Mouse (Mus musculus) cerebellum, postnatal 25 days (tissue): Measurements from ENCODE around the gene Pabpn1l.
A peak's percentile ranks its signal among the peaks of the same experiment; 100 is the strongest.

Experiments
- DNase-seq, 2 experiments: peaks; one replicate each; pipeline ENCODE4 v3.0.0; 2021; ENCODE audit warnings: mixed read lengths in 2 of 2

Gene Pabpn1l

GRCm38 (mm10) chr8:122616181-122616905 is 6.2 kb downstream of the Pabpn1l start:
- DNase-seq: no peak

DNA sequence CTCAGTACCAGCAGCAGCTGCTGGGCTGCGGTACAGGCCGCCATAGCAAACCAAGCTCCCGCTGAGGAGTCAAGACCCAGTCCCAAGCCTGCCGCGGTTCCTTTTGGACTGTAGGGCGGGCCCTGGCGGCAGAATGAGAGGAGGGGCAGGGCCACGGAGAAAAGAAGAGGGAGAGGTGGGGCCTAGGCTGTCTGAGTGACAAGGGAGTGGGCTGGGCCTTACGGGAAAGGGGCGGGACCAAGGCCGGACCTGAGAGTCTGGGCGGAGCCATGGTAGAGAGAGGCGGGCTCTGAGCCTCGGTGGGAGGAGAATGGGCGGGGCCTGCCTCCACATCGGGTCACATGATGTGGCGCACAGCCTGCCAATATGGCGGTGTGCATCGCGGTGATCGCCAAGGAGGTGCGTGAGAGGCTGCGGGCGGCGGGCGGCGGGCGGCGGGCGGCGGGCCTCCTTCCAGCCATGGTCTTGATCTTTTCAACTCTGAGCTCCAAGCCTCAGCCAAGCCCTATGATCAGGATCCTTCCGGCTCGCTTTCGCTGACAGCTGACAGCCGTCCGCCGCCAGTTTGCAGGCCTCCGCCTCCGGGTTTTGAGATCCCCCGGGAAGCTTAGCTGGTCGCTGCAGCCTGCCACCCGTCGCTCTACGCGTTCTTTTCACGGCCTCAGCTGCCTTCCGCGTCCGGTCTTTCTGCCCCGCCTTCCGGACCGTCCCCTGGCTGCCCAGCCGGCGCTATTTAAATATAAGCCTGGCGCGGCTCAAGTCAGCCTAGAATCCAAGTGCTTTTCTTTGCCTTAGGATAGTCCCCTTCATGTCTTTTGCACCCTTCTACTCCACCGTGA is 11.0 kb downstream of the Pabpn1l start, which contains the start of the genes Galns and Trappc2l:
Galns (minus strand) TSS at position 169 of the 839 bp plus-strand sequence.
Trappc2l (plus strand) TSS at position 346 of the 839 bp plus-strand sequence.
- peak; percentile 93 to 97 for DNase-seq

- DNase-seq: no peak
Observed at GRCm38 (mm10) chr8:122610612-122611277, 11.8 kb downstream of the Pabpn1l start.

DNA sequence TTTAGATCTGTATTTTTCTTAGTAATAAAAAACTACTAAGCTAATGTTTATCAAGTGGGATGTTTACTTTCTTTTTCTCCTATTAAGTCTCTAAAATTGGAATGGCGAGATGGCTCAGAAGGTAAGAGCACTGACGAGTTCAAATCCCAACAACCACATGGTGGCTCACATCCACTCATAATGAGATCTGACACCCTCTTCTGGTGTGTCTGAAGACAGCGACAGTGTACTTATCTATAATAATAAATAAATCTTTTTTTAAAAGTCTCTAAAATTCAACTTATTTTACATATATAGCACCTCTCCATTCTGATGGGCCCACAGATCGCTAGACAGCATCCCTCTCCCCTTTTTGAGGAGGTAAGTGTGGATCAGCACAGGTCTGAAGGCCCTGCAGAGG is 12.3 kb downstream of the Pabpn1l start:
- DNase-seq: no peak

DNA sequence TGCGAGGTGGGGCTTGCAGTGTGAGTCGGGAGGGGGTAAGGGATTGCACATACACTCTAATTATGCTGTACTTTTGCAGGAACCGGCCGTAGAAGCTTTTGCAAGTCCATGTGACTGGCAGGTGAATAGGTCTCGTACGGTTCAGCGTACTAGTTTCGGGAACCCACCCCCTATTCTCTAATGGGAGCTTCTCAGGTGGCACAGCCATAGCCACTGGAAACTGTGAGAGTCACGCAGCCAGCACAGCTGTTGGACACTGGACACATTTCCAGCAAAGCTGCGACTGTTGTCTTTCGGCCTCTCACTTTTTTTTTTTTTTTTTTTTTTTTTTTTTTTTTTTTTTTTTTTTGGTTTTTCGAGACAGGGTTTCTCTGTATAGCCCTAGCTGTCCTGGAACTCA is 15.7 kb downstream of the Pabpn1l start:
- no peak for DNase-seq

- DNase-seq: no peak
Observed at GRCm38 (mm10) chr8:122605367-122605766, 17.2 kb downstream of the Pabpn1l start.

DNA sequence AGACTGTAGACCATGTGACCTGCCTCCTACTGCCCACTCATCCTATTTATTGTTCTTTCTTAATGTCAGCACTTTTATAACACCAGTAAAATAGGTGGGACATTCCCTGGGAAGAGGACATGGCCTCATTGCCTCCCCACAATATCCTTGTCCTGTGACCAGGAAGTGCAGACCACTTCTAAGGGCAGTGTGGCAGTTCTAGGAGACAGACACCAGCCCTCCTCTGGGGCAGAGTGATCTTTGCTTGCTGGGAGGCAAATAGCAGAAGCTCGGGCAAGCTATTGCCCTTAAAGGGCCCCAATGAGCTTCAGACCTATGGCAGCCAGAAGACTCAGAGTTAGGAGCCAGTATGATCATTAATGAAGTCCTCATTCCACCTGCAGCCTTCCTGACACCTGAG is 17.9 kb downstream of the Pabpn1l start:
- DNase-seq: no peak

GRCm38 (mm10) chr8:122600666-122601065 is 21.9 kb downstream of the Pabpn1l start:
- DNase-seq: no peak

- no peak for DNase-seq
Observed at GRCm38 (mm10) chr8:122596031-122596430, 26.5 kb downstream of the Pabpn1l start.

DNA sequence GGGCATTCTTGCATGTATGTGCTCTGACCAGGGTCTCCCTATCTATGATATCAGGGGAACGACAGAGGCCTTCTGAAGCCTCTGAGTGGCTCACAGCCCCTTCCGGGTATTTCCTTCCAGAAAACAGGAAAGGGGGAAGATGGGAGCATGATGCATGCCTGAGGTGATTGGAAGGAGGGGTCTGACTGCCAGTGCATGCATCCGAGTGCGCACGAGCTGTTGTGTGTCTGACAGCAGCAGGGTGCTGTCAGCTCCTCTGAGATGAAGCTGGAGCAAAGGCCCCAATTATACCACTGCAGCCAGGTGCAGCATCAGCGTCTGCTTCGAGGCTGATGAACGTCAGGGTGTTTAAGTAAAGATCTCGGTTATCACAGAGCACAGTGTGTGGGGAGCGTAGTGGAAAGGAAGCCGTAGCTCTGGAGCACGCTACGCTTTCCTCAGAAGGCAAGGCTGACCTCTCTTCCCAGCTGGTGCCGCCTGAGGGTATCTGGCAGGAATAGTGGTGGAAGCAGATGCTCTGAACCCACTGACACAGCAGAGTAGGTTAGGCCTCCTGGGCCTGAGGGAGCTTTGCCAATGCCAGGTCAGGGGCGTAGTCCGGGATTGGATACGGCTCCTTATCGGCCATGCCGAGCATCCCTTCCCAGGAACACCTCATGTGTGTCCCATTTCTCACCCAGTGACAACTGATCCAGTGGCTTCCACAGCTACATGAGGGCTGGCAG is 28.6 kb downstream of the Pabpn1l start:
- peak; percentile 60 to 68 for DNase-seq

- DNase-seq: peak in 1 of 2 experiments; percentile 22
Observed at GRCm38 (mm10) chr8:122593240-122593639, 29.3 kb downstream of the Pabpn1l start.

DNA sequence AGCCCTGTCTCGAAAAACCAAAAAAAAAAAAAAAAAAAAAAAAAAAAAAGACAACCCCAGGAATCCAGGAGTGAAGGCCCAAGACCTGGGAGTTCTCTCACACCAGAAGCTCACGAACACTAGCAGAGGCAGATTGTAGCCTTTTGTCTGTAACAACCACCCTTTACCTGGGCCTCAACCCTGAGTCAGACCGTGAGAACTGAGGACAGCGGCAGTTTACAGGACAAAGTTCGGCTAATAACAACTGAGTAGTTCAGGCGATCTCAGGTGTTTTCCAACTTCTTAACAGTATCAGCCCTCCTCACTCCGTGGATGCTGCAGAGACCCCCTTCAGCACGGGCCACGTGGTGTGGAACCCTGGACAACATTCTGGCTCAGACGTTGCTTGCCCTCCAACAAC is 35.8 kb downstream of the Pabpn1l start:
- no peak for DNase-seq

DNA sequence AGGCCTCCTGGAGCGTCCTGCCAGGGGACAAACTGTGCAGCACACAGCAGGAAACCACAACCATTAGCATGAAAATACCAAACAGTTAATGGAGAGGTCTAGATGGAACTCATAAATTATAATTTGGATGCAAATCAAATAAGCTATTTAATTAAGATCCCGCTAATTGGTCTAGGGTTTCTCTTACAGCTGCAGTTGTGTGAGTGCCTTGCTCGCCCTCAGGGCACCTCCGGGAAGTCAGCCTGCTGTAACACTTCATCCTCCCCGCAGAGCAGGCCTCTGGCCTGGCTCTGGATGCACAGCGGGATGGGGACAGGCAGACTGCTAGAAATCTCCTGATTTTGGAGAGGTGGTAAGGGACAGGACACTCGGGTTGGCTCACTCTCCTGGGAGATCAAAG is 36.4 kb downstream of the Pabpn1l start:
- DNase-seq: no peak

- DNase-seq: no peak
Observed at GRCm38 (mm10) chr8:122585411-122585891, 37.1 kb downstream of the Pabpn1l start.

GRCm38 (mm10) chr8:122584981-122585380 is 37.6 kb downstream of the Pabpn1l start:
- no peak for DNase-seq

- DNase-seq: no peak
Observed at GRCm38 (mm10) chr8:122580926-122581325, 41.6 kb downstream of the Pabpn1l start.

DNA sequence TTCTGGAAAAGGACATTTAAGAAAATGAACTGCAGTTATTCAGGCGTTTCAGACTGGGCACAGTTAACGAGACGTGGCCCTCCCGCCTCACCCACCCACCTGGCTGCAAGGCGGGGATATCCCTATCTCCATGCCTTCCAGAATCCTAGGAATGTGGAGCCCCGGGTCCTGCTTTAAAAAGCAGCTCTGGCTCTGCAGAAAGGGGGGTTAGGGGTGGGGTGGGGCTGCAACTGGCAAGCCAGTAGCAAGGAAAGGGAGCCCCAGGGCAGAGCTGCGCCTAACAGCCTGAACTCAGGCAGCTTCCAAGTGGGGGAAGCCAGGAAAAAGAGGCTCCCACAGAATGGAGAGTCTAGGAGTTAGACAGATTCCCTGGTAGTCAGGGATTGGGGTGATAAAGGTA is 43.3 kb downstream of the Pabpn1l start:
- no peak for DNase-seq

GRCm38 (mm10) chr8:122577116-122577515 is 45.4 kb downstream of the Pabpn1l start:
- no peak for DNase-seq

- peak; percentile 96 to 97 for DNase-seq
Observed at GRCm38 (mm10) chr8:122576648-122577022, 45.9 kb downstream of the Pabpn1l start, which contains the start of gene Aprt. Aprt (minus strand) TSS chr8:122576909.

DNA sequence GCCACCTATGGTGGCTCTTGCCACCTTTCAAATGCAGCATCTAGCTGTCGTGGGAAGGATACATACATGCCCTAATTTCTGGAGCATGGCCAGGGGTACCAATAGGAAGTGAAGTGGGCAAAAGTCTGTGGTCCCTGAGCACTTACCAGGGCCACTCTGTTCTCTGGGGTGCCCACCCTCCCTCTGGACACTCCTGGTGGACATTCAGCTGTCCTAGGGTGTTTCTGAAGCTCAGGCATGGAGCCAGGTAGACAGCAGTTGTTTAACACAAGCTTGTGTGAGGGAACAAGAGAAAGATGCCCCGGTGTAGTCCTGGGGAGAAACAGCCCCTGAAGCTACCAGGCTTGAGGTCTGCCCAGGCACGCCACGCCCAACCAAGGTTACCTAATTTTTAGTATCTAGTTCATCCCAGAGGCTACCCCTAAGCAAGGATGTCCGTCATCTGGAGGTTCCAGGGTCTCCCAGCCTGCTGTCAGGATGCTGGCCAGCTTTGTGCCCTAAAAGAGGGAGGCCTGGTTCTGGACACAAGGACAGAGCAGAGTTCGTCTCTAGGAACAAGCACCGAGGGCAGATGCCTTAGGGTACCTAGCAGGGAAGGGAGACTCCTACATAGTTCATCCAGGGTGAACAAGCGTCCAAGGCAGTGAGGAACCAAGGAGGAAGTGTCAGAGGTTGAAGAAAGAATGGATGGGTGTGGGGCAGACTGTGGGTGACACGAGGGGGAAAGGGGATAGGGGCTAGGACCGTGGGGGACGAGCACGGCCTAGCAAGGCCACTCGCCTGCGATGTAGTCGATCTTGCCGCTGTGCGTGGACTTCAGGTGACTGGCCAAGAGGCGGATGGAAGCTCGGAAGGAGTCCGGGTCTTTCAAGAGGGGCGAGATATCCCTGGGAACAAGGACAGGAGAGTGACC is 46.5 kb downstream of the Pabpn1l start:
- DNase-seq: peak; percentile 40 to 48

DNA sequence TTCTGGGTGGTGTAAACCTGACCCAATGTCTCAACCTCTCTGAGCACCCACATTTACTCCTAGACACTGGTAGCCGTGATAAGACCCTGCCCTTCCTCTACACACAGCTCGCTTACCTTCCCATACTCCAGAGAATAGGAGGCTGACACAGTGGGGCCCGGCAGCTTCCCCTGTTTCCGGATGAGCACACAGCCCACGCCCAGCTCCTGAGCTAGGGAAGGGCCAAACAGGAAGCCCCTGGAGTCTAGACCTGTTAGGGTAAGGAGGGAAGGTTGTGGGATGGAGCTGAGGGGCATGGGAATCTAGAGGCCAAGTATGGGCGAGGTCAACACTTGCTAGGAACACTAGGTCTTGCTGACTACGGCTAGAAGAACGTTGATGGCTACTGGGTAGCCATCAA is 47.3 kb downstream of the Pabpn1l start:
- DNase-seq: no peak
